Comparison of ENCODE assay signal across 8 mouse cellular contexts in the genomic region with DNA sequence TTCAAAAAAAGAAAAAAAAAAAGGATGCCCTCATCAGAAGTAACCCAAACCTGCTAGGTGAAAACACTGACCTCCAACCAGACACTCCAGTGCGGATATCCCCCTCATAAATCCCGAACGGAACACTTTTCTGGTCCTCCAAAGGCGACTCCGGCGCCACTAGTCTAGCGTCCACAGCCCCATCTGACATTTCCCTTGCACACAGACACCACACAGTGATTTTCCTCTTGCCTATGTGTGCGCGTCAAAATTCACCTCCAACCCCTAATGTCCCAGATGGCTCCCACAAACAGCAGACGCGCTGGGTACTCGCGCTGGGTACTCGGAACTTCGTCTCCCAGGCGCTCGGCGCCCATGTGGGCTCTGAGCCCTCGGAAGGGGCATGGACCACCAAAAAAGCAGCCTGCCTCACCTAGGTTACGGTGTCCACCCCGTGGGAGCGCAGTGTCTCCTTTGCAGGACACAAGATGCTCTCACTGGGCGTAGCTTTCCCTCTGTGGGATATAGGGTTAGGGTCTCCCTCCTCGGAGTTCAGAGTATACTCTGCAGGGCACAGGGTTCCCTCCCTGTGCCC. TPM values are rescaled to one million over a fixed set of nuclear protein-coding genes. Genes with fewer than 3 reads are reported as not detected.
DNase-seq lines count a peak whose midpoint lies in the region; ATAC-seq and TF ChIP-seq lines count a peak whose summit lies in the region.

No protein-coding gene starts in this region.

- H3K27ac ChIP-seq in lung, embryonic 14.5 days (ENCODE audit: low read depth), result no peak overlapping the region
- no peak overlapping the region for H3K27ac ChIP-seq in embryonic facial prominence, embryonic 13.5 days
- H3K27ac ChIP-seq in kidney, embryonic 16.5 days (ENCODE audit: low read length), result no peak overlapping the region
- no peak overlapping the region for H3K27ac ChIP-seq in neural tube, embryonic 12.5 days

- peaks cover 15% of the 10 kb centered on the region; the same call in 1 of the 2 replicates for H3K27me3 ChIP-seq in lung, embryonic 14.5 days (ENCODE audit: insufficient read depth, low read length)
- H3K27me3 ChIP-seq in embryonic facial prominence, embryonic 13.5 days, result peaks cover 24% of the 10 kb centered on the region
- H3K27me3 ChIP-seq in kidney, embryonic 16.5 days (ENCODE audit: insufficient read depth, low read length), result peaks cover 12% of the 10 kb centered on the region
- H3K27me3 ChIP-seq in neural tube, embryonic 12.5 days (replicated peaks), result peaks cover 14% of the 10 kb centered on the region

- no peaks in the 10 kb centered on the region for H3K9me3 ChIP-seq in lung, embryonic 14.5 days (ENCODE audit: low read depth, low read length)
- no peaks in the 10 kb centered on the region for H3K9me3 ChIP-seq in embryonic facial prominence, embryonic 13.5 days
- H3K9me3 ChIP-seq in kidney, embryonic 16.5 days (ENCODE audit: low read length), result peaks cover 11% of the 10 kb centered on the region; the same call in 1 of the 2 replicates
- no peaks in the 10 kb centered on the region for H3K9me3 ChIP-seq in neural tube, embryonic 12.5 days

- peak overlapping the region; percentile 68 for H3K9ac ChIP-seq in lung, embryonic 14.5 days
- peak overlapping the region; percentile 80 for H3K9ac ChIP-seq in embryonic facial prominence, embryonic 13.5 days
- H3K9ac ChIP-seq in kidney, embryonic 16.5 days (replicated peaks; ENCODE audit: low read length), result peak overlapping the region; percentile 77
- peak overlapping the region; percentile 78 for H3K9ac ChIP-seq in neural tube, embryonic 12.5 days

- H3K4me3 ChIP-seq in lung, embryonic 14.5 days (ENCODE audit: low read depth, low read length), result peak overlapping the region; percentile 79
- peak overlapping the region; percentile 78 for H3K4me3 ChIP-seq in embryonic facial prominence, embryonic 13.5 days
- peak overlapping the region; percentile 76 for H3K4me3 ChIP-seq in kidney, embryonic 16.5 days (ENCODE audit: low read length)
- H3K4me3 ChIP-seq in neural tube, embryonic 12.5 days, result peak overlapping the region; percentile 82

- WGBS in lung, embryonic 14.5 days, result 6% methylated on average over 24 of the region's 24 CpGs
- 5% methylated on average over 24 of the region's 24 CpGs for WGBS in embryonic facial prominence, embryonic 13.5 days
- WGBS in kidney, embryonic 16.5 days, result 2% methylated on average over 24 of the region's 24 CpGs
- 3% methylated on average over 24 of the region's 24 CpGs for WGBS in neural tube, embryonic 12.5 days

- no peak for TF ChIP-seq CTCF in lung, embryonic 14.5 days (IDR thresholded peaks at IDR 0.05; ENCODE audit: low read depth)

- H3K36me3 ChIP-seq in lung, embryonic 14.5 days (ENCODE audit: insufficient read depth), result no peaks in the 10 kb centered on the region
- H3K36me3 ChIP-seq in embryonic facial prominence, embryonic 13.5 days, result no peaks in the 10 kb centered on the region
- H3K36me3 ChIP-seq in kidney, embryonic 16.5 days (ENCODE audit: insufficient read depth, low read length), result no peaks in the 10 kb centered on the region
- H3K36me3 ChIP-seq in neural tube, embryonic 12.5 days, result no peaks in the 10 kb centered on the region

- peak overlapping the region; percentile 89 for H3K4me2 ChIP-seq in lung, embryonic 14.5 days
- H3K4me2 ChIP-seq in embryonic facial prominence, embryonic 13.5 days, result peak overlapping the region; percentile 98
- H3K4me2 ChIP-seq in kidney, embryonic 16.5 days (replicated peaks; ENCODE audit: low read depth, low read length), result peak overlapping the region; percentile 87
- peak overlapping the region; percentile 96 for H3K4me2 ChIP-seq in neural tube, embryonic 12.5 days (replicated peaks)

- peak; percentile 34 for DNase-seq in lung, embryonic 14.5 days
- DNase-seq in lung, postnatal 14 days, result no peak
- DNase-seq in testis, postnatal 14 days (ENCODE audit: low spot score), result no peak
- no peak for DNase-seq in thymus, postnatal 10 days (ENCODE audit: low spot score in 2 of 2)
- DNase-seq in layer of hippocampus, postnatal 10 days (ENCODE audit: low spot score in 2 of 2), result no peak

- H3K4me1 ChIP-seq in lung, embryonic 14.5 days (ENCODE audit: insufficient read depth), result no peaks in the 10 kb centered on the region; the same call in 1 of the 2 replicates
- H3K4me1 ChIP-seq in embryonic facial prominence, embryonic 13.5 days, result peaks cover 16% of the 10 kb centered on the region
- H3K4me1 ChIP-seq in kidney, embryonic 16.5 days (ENCODE audit: insufficient read depth, low read length), result peaks cover 16% of the 10 kb centered on the region
- H3K4me1 ChIP-seq in neural tube, embryonic 12.5 days, result peaks cover 17% of the 10 kb centered on the region

- no peak for ATAC-seq in lung, embryonic 14.5 days (ENCODE audit: insufficient read depth)
- ATAC-seq in embryonic facial prominence, embryonic 13.5 days (ENCODE audit: insufficient number of reproducible peaks, insufficient read depth, low FRiP score, low TSS enrichment, low read depth), result no peak
- ATAC-seq in kidney, embryonic 16.5 days (ENCODE audit: low FRiP score, low TSS enrichment), result peak; percentile 32; the same call in 1 of the 2 replicates
- ATAC-seq in neural tube, embryonic 12.5 days (ENCODE audit: low FRiP score, low read depth), result 0 out of 2 replicates have a peak, but pooled peaks have one; percentile 1

RNA-seq across cellular contexts. Expression of gene Adarb1, which starts 1.3 kb away (rescaled TPM):
- polyA plus RNA-seq in lung, embryonic 14.5 days (2014; fragmentation: Nextera tagmentation; extraction: Ambion mirVana), result 38.9 and 49.1 TPM in 2 replicates
- 4.4 and 6.4 TPM in 2 replicates for polyA plus RNA-seq in embryonic facial prominence, embryonic 13.5 days (2015; fragmentation: Nextera tagmentation; extraction: Ambion mirVana)
- 7.9 and 8.7 TPM in 2 replicates for polyA plus RNA-seq in kidney, embryonic 16.5 days (2015; fragmentation: Nextera tagmentation; extraction: Ambion mirVana)
- polyA plus RNA-seq in neural tube, embryonic 12.5 days (2016; fragmentation: Nextera tagmentation; extraction: Ambion mirVana), result 9.0 and 9.2 TPM in 2 replicates
- total RNA-seq in layer of hippocampus, postnatal 10 days (2021), result 10 to 100 TPM; 72.1 to 77.3 TPM

Comparison
In these comparisons a context has a peak if more than half of its experiments do, and no peak if none do; other contexts are left out.
1. ATAC-seq: peak in kidney, embryonic 16.5 days (single experiment) and neural tube, embryonic 12.5 days (single experiment); none in lung, embryonic 14.5 days (single experiment) and embryonic facial prominence, embryonic 13.5 days (single experiment).
2. Peak in every context shown above with its lines, with median percentiles within 50 percentile points of each other: H3K4me2 ChIP-seq, H3K4me3 ChIP-seq and H3K9ac ChIP-seq.